Mouse (Mus musculus) c-Kit-positive CD71-positive TER-119-positive erythroid progenitor cells, embryonic 14.5 days (primary cell): ENCODE measurements around the gene Ssbp4.

Source experiments
- DNase-seq: peaks from one replicate; pipeline ENCODE4 v3.0.0-alpha.2; 2013; ENCODE audit warnings: low spot score

The Ssbp4 gene

GRCm38 (mm10) chr8:70607603-70607897, 1.1 kb downstream of the Ssbp4 start:
- DNase-seq = no peak

- no peak for DNase-seq
These were observed 1.7 kb downstream of the Ssbp4 start for GRCm38 (mm10) chr8:70606780-70607602.

- DNase-seq = no peak
These were observed 2.5 kb downstream of the Ssbp4 start for GRCm38 (mm10) chr8:70605871-70606779.

DNA sequence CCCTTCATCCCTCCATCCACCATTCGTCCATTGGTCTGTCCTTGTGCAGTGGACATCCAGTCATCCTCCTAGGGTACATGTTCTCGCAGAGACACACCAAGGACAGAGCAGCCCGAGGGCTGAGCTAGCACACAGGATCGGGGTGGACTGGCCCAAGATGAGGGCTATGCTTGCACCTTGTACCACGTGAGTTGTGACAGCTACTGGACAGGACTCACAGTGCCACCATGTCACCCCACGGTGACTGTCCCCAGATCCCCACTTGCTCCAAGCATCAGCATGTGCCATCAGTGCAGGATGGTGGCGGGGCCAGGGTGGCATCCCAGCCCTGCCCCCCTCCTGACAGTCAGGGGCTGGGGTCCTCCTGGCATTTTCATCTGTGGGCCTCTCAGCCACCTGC, 4.1 kb downstream of the Ssbp4 start:
- no peak for DNase-seq

- no peak for DNase-seq
These were observed 6.4 kb downstream of the Ssbp4 start for GRCm38 (mm10) chr8:70602139-70602811.

GRCm38 (mm10) chr8:70601271-70601649, 7.4 kb downstream of the Ssbp4 start:
- peak; percentile 83 for DNase-seq

DNA sequence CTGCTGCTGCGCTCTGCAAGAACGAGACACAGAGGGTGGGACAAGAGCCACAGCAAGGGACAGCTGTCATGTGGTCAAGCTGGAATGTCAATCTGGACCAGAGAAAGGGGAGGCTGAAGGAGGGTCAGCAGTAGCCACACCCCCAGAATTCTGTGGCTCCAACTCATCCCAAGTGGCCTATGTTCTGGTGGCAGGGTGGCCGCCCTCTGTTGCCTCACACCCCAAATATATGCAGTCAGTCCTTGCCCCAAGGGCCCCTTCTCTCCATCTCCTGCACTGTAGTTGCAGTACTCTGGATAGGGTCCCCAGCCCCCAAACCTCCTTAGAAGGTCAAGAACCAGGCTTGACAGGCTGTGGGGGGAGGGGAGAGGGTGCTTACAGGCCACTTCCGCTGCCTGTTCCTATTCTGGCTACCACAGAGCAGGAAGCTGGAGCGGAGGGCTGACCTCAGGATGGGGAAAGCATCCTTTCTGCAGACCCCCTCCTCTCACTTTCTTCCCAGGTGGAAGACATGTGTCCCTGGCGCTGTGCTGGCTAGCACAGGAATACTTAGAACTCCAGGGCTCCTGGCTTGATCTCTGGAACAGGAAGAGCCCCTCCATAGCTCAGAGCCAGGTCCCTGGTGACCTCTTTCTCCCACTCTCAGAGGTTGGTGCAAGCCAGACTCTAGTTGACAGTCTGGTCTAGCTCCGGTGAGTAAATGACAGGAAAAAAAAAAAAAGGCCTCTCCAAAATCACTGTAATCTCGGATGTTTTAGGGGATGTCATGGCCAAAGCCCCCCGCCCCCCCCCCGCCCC, 8.0 kb downstream of the Ssbp4 start:
- DNase-seq = no peak

DNA sequence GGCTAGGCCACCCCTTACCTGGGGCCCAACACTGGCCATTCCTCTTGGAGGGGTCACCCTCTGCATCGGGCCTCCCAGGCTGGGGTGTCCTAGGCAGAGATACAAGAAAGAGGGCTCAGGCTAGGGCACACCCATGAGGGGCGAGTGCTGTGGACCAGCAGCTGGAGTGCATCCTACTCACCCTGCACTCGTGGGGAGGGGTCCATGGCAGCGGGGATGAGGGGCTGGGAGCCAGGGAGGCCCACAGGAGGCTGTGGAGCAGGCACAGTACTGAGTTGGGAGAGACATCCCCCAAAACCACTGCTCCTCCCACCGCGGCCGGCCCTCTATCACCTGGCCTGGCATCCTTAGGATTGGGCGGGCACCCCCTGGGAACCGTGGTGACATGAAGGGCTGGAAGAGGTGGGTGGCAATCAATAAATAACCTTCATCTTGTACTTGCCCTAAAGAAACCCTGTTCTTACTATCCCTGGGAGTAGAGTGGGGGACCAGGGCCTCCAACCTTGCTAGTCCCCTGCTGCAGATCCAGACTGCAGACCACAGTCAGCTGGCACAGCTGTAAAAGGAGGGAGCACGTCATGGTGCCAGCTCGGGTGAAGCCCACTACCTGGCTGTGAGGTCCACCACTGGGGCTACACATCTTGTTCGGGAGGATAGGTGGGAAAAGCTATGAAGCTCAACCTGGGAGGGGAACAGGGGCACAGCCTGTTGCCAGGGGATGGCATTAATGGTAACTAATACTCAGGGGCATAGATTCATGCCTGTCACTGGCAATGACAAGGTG, 9.0 kb downstream of the Ssbp4 start:
- DNase-seq = no peak

GRCm38 (mm10) chr8:70598722-70599121, 9.9 kb downstream of the Ssbp4 start:
- DNase-seq = no peak

DNA sequence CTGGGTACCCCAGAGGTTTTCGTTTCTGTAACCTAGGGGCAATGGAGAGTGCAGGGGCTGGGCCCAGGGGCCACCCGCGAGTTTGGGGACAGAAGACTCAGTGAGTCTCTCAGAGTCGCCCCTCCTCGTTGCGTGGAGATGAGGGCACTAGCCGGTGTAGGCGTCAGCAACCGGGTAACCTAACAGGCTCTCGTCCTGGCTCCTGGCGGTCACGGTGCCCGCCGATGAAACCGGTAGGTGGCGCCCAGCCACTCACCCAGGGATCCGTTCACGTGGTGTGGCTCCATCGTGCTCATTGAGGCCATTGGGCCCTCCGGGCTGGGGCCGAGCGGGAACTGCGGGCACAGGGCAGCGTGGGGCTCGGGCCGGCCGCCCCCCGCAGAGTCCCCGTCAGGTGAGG, 10.4 kb downstream of the Ssbp4 start:
- DNase-seq = peak; percentile 37

- DNase-seq = no peak
These were observed 11.0 kb downstream of the Ssbp4 start for GRCm38 (mm10) chr8:70597417-70598272.

- no peak for DNase-seq
These were observed 11.8 kb downstream of the Ssbp4 start for GRCm38 (mm10) chr8:70596775-70597416.

- no peak for DNase-seq
These were observed 12.5 kb downstream of the Ssbp4 start for GRCm38 (mm10) chr8:70596216-70596615.

DNA sequence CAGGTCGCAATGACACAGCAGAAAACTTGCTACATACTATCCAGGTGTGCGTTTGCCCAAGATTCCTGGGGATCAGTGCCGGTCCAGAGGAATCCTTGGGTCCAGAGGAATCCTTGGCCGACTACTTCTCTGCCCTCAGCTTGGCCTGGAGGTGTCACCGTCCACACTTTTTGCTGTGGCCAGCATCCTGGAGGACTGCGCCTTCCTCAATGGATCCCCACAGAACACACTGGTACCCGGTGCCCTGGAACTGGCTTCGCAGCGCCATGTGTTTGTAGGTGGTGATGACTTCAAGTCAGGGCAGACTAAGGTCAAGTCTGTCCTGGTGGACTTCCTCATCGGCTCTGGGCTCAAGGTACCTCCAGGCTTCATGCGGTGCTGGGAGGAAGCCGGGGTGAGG, 12.9 kb downstream of the Ssbp4 start:
- DNase-seq = no peak

DNA sequence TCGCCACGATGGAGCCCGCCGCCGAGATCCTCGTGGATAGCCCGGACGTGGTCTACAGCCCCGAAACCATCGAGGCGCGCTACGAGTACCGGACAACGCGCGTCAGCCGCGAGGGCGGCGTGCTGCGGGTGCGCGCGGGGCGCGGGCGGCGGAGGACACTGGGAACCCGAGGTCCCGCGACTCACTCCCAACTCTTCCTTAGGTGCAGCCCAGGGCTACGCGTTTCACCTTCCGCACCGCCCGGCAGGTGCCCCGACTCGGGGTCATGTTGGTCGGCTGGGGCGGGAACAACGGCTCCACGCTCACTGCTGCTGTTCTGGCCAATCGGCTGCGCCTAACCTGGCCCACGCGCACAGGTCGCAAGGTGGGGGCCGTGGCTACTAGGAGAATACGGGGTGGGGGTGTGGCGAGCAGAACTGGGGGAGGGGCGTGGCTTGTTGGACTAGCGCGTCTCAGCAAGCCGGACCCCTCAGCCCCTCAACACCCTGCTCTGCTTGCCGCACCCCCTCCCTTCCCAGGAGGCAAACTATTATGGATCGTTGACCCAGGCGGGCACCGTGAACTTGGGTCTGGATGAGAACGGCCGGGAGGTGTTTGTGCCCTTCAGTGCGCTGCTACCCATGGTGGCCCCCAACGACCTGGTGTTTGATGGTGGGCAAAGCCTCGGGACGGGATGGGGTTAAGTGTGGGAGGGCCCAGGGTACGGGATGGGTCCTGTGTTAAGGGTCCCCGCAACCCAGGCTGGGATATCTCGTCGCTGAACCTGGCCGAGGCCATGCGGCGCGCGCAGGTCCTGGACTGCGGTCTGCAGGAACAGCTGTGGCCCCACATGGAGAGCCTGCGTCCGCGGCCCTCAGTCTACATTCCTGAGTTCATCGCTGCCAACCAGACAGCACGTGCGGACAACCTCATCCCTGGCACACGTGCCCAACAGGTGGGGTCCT, 13.8 kb downstream of the Ssbp4 start:
- peak; percentile 31 for DNase-seq

- peak; percentile 89 for DNase-seq
These were observed 14.6 kb downstream of the Ssbp4 start, which contains the start of gene Isyna1 for GRCm38 (mm10) chr8:70593961-70594609. Isyna1 (plus strand) TSS chr8:70594373.

GRCm38 (mm10) chr8:70593173-70593572, 15.5 kb downstream of the Ssbp4 start:
- DNase-seq = no peak

- no peak for DNase-seq
These were observed 17.1 kb downstream of the Ssbp4 start for GRCm38 (mm10) chr8:70591569-70591968.
